Mouse (Mus musculus) megakaryocyte, embryonic 14.5 days (primary cell): ENCODE measurements around the gene H2-DMb1.

Source experiments
- FLI1 ChIP-seq: IDR thresholded peaks from 2 replicates; pipeline ENCODE4 v1.6.1; 2012; ENCODE audit warnings: low read length, inconsistent platforms, mixed read lengths
- GATA1 ChIP-seq: IDR thresholded peaks from 3 replicates; pipeline ENCODE4 v1.6.1; 2012; ENCODE audit warnings: mixed read lengths, low read length, inconsistent platforms, borderline replicate concordance

DNA sequence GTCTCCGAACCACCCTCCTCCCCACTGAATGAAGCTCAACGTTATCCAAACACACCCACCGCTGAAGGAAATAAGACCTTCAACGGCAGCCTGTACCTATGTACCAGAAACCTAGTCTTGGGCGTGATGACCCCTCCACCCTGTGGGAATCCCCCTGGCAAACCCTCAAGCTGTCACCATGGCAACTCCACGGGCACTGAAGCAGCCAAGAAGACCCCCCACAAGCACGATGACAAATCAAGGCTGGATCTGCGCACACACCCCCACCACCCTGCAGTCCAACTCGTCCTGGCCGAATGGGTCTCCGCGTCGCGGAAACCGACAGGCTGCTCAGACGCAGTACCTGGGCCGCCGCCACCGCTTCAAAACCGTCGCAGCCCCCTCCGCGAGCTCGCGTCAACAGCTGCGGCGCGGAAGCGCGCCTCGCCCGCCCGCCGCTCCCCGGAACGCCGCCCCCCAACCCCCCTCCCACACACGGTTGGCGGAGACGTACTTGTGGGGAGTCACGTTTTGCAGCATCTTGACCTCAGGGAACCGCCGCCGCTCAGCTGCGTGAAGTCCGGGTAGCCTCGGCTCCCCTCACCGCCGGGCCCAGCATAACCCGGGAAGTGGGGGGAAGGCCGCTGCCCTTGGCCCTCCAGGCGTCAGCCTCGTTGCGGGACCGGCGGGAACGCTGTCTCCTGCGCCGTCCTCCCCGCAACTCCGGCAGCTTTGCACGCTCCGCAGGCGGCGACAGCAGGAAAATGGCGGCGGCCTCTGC, 34.6 kb upstream of the H2-DMb1 start:
- TF ChIP-seq GATA1 (no peak), FLI1 (no peak)
